Mouse (Mus musculus) liver, postnatal 0 days (tissue): Measurements from ENCODE around the gene Atp1a4.

Experiments
- CTCF ChIP-seq: sonication (generic); IDR thresholded peaks from 2 replicates; pipeline ENCODE4 v1.5.1; 2016; ENCODE audit warnings: antibody characterized with exemption, low read depth
- EP300 ChIP-seq: IDR thresholded peaks from 2 replicates; pipeline ENCODE4 v1.6.1; 2016; ENCODE audit warnings: antibody characterized with exemption, low read depth, mild to moderate bottlenecking

DNA sequence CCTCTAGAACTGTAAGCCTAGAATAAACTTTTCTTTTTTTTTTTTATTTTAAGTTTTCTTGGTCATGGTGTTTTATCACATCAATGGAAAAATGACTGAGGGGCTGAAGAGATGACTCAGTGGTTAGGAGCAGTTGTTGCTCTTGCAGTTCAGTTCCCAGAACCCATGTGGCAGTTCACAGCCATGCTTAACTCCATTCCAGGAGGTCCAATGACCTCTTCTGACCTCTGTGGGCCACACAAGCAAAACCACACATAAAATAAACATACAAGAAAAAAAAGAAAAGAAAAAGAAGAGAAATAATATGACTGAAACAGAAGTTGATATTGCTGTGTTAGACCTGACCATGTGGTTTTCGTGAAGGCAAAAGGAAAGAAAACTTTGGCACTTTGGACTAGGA, 29.0 kb downstream of the Atp1a4 start:
- TF ChIP-seq CTCF, result no peak
- TF ChIP-seq EP300, result no peak
